Mouse (Mus musculus) c-Kit-positive CD71-negative TER-119-negative erythroid progenitor cells, embryonic 14.5 days (primary cell): ENCODE measurements at regions not wholly inside any gene's neighbourhood (a gene's known extent, or its start where the extent isn't known, plus 50 kb on each side); places are given as distances from the start of the nearest gene placed in this dataset.
"Not testable (repeated sequence)": the region's sequence is repeated elsewhere in the genome, so short reads cannot be mapped to it uniquely, and the experiment has no call there.

ENCODE experiments used
- DNase-seq: peaks from one replicate; pipeline ENCODE4 v3.0.0-alpha.2; 2013; ENCODE audit warnings: low read depth

DNA sequence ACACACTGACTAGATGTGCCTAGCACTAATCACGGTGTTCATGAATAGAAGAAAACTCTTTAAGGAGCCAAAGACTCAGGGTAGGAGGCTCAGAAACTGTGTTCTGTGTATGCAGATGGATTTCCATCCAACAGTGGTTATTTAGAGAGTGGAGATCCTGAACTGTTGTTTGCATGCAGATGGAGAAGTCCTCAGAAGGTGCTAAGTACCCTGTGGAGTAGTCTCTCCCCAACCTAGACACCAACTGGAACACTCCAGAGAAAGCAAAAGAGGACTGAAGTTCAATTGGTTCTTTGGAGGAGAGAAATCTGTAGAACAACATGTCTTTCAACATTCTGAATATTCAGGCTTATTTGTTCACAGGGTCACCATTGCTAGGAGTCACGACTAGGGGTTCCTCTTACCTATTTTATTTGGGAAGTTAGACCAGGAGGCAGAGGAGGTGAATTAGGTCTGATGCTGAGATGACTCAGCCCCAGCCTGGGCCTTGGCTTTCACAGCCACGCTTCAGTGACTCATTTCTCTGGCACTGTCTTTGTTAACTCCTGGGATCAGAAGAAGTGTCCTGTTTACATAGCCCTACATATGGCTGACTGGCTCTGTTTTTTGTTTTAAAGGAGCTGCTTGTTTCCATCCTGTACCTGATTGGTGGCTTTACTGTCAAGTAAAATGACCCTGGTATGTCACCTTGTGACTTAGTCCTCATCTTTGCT, 742.0 kb downstream of the Kcna4 start:
- no peak for DNase-seq

GRCm38 (mm10) chr2:108033328-108034182, 743.1 kb downstream of the Kcna4 start:
- DNase-seq: no peak

- no peak for DNase-seq
Measured at GRCm38 (mm10) chr2:108034882-108035281, 744.4 kb downstream of the Kcna4 start.

DNA sequence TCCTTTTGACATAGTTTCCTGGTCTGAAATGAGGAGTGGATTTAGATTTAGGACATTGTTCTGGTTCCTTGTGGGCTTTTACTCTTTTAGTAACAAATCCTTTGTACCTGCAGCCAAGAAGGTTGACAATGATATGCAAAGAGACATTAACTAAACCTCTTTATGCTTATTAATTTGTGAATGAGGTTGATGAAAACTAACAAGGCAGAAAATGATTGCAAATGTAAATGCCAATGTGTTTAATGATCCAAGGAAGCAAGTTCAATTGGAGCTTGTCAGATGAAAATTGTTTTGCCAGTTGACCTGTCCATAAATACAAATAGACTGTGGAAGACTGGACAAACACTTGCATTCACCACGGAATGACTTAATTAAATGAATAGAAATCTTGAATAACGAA, 751.6 kb downstream of the Kcna4 start:
- no peak for DNase-seq

GRCm38 (mm10) chr2:108044885-108045284, 754.4 kb downstream of the Kcna4 start:
- no peak for DNase-seq

- DNase-seq: no peak
Measured at GRCm38 (mm10) chr2:108045997-108046396, 755.6 kb downstream of the Kcna4 start.

- not testable (repeated sequence) for DNase-seq
Measured at GRCm38 (mm10) chr2:108062751-108063150, 772.3 kb downstream of the Kcna4 start.

DNA sequence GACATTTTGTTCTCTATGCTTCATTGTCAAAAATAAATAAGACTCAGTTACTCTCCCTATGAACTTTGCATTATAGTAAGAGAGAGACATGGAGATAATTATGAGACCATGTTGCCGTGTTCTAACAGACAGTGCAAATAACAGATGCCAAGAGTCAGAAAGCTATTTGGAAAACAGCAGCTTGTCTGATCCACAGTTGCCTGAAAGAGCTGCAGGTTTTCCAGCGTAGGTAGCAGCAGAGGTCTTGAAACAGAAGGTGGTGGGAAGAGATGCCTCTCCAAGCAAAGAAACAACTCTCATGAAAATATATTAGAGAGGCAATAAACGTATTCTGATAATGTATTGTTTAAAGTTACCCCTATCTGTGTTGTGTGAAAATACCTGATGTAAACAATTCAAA, 793.5 kb downstream of the Kcna4 start:
- DNase-seq: no peak

GRCm38 (mm10) chr2:108090266-108090665, 799.8 kb downstream of the Kcna4 start:
- no peak for DNase-seq

DNA sequence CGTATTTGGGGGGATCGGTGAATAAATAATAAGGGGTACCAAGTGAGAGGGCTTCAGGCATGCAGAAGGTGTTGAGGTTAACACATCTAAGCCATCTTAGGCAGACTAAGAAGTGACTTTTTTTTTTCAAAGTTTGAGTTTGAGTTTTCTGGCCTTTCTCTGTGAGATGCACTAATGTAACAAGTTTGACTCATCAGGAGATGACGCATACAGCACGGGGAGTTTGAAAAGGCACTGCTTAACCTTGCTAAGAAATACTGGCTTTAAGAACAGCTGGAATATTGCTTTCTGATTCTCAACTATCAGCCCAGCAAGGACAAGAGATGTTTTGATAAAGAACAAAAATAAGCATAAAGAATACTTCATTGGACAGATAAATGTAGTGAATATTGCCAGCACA, 806.6 kb downstream of the Kcna4 start:
- DNase-seq: no peak

DNA sequence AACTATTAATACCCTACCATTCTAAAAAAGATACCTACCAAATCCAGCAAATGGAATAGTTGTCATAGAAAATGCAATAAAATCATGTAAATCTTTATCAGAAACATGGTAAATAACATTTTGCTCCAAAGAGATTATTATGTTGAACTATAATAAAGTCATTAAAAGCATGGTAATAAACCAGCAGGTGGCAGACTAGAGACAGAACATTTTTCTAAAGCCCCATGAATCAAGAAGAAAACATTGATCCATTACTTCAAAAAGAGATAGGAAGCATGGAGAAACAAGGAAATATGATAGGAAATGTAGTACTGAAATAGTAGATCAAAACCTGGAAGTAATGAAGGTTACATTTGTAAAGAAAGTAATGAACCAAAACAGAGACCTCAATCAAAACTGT, 819.7 kb downstream of the Kcna4 start:
- DNase-seq: no peak

DNA sequence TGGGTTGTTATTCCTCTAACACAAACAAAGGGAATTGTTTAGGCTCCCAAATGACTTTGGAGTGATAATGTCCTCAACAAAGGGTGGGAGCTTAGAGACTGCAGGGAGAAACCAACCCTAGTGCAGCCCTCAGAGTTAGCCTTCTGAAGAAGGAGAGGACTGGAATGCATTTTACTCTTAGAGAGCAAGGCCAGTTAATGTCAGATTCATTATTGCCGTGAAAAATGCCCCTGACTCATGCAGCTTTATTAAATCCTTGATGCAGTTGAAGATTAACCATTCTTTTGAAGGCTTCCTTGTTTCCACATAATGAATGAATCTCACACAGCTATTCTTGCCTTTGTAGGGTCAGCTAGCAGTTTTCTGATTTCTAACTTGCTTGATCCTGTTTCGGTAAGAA, 855.3 kb downstream of the Kcna4 start:
- DNase-seq: no peak

- DNase-seq: no peak
Measured at GRCm38 (mm10) chr2:108148221-108148620, 857.8 kb downstream of the Kcna4 start.

DNA sequence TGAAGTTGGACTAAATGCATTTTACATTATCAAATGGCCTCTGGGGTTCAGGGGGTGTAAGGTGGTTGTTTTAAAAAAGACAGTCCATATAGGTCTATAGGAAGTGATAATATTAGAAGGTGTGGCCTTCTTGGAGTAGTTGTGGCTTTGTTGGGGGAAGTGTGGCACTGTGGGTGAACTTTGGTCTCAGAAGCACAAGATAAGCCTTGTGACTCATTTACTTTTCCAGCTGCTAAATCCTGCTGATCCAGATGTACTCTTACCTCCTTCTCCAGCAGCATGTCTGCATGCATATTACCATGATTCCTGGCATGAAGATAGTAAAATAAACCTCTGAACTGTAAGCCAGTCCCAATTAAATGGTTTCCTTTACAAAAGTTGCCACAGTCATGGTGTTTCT, 865.8 kb downstream of the Kcna4 start:
- no peak for DNase-seq

DNA sequence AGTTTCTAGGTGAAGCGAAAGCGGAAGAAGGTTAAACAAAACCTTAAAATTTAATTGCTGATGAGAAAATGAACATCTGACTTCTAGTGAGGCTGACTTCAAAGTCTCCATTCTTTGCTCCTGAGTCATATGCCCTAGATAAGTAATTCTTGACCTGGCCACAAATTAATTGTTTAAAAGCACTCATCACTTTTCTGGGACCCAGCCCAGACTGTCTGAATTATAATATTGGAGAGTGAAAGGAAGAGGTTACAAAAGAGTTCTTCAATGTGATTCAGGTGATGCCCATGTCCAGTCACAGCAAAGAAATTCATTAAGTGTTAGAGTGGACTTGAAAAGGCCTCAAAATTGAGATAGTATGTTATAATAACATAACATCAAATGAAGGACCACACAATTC, 867.3 kb downstream of the Kcna4 start:
- no peak for DNase-seq

DNA sequence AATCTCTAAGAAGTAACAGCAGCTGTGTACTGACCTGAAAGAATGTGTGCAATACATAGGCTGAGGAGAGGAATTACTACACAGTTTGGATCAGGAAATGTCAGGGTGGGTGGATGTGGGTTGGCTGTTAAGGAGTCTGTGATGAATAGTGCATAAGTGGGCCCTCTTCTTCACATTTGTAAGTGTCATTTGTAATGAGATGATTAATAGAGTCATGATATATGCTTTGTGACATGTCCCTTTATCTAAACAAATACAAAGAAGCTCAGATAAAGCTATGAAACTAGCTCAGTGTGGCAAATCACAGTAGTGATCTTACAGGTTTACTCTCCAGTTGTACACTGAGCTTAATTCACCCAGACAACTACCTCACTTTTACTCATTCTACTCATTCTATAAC, 867.9 kb downstream of the Kcna4 start:
- no peak for DNase-seq

GRCm38 (mm10) chr2:108160865-108161264, 870.4 kb downstream of the Kcna4 start:
- no peak for DNase-seq

DNA sequence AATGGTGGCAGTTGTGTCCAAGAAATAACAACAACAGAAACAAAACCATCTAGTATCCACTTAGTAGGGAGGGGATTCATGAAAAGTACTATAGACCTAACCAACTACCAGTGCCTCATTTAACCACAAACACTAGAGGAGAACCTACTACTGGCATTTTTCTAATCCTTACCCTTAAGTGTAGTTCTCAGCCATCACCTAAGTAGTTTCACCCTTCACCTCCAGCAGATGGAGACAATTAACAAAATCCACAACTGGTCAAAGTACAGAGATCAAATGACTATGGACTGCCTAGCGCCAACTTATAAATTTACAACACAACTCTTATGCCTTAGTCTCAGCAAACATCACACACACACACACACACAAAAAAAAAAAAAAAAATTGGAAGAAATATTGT, 874.6 kb downstream of the Kcna4 start:
- no peak for DNase-seq
